Mouse (Mus musculus): ENCODE results near the gene Pde12.

The Pde12 gene

DNA sequence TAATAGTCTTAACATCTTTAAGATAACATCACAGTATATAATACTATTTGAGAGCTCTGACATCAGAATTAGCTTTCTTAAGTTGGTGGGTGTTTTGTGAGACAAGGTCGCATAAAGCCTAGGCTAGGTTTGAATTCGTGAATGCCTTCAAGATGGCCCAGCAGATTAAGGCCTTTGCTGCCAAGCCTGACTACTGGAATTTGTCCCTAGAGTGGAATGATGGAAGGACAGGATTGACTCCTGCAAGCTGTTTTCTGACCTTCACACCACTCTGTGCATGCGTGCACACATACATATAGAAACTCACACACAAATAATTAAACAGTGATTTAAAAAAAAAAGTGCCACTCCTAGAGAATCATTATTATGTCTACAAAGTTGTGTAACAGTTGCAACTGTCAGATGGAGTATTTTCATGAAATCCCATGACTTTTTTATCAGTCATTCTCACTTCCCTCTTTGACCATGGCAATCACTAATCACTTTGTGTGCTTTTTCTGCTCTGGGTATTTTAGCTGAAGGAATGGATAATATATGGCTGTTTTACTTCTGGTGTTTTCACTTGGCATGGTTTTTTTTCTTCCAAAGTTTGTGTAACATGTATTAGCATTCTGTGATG is 26.6 kb downstream of the Pde12 start:
- no peak for DNase-seq (ENCODE audit: low spot score in 2 of 2)

DNA sequence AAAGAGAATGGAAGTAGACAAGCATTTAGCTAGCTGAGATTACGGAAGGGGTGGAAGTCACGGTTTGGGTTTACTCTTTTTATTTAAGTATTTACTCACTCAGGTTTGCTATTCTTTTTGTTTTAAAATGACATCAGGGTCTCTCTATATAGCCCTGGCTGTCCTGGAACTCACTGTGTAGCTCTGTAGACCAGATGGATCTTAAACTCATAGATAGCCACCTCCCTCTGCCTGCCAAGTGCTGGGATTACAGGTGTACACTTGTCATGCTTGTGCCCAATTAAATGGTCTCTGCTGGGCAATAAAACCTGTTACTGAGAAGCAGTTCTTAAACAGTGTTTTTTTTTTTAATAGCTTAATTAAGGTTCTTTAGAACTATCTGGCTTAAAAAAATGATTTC is 29.7 kb downstream of the Pde12 start:
- no peak for DNase-seq (ENCODE audit: low spot score in 2 of 2)

GRCm38 (mm10) chr14:26639251-26639650 is 30.4 kb downstream of the Pde12 start:
- DNase-seq (ENCODE audit: low spot score in 2 of 2): no peak

GRCm38 (mm10) chr14:26638708-26639084 is 31.0 kb downstream of the Pde12 start:
- DNase-seq (ENCODE audit: low spot score in 2 of 2): peak in 1 of 2 experiments; percentile 33

DNA sequence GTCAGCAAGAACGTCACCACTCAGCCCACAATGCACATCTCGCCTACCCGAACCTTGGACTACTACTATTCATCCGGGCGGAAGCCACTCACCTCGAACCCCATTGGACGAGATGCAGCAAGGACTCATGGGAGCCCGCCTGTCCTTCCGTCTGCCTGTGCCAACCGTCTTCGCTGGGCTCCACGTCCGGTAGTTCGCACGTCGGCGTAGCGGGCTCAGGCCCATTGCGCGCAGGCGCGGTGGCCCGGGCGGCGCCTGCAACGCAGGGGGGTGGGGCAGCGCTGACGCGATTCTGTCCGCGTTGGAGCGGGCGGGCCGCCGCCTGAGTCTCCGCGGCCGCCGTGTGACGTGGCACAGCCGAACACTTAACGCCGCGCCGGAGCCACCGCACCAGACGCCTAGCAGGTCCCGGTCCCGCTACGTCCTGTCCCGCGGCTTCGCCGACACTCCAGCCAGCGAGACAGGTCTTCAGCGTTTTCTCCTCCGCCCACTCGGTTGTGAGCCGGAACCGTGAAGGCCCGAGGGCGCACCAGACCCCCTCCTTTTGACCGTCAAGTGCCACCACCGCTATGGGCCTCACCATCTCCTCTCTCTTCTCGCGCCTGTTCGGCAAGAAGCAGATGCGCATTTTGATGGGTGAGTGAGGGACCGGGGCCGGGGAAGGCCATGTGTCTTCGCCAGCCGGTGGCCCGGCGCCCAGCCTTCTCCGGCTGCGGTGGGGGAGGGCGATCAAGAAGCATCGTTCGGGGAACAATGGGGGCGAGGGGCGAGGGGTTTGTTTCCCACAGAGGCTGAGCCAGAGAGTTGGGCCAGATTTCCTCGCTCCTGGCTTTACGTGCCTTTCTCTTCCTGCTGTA is 31.6 kb downstream of the Pde12 start, which contains the start of gene Arf4:
Gene Arf4, plus strand, starts transcription at position 224 of the 857 bp plus-strand sequence.
- DNase-seq (ENCODE audit: low spot score in 2 of 2): peak; percentile 97 to 98

- DNase-seq (ENCODE audit: low spot score in 2 of 2): peak; percentile 10 to 18
These were observed 32.4 kb downstream of the Pde12 start for GRCm38 (mm10) chr14:26637025-26637850.

DNA sequence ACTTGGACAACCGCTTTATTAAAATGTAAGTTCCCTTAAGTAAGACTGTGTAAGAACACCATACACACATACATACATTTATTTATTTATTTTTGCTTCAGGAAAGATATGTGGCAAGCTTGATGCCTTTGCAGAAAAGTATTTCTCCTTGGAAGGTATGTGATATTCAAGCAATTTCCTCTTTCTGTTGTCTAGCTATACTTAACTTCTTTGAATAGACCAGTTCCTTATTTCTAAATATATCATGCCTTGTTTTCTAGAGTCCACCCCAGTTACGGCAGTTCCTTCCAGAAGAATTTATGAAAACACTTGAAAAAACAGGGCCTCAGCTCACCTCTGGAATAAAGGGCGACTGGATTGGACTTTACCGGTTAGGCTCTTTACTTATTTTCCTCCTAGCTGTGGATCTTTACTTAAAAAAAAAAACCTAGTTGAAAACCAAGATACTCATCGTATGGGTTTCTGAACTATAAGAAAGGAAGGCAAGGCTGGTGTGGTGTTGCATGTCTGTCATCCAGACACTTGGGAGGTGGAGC is 43.0 kb downstream of the Pde12 start:
- DNase-seq (ENCODE audit: low spot score in 2 of 2): no peak

DNA sequence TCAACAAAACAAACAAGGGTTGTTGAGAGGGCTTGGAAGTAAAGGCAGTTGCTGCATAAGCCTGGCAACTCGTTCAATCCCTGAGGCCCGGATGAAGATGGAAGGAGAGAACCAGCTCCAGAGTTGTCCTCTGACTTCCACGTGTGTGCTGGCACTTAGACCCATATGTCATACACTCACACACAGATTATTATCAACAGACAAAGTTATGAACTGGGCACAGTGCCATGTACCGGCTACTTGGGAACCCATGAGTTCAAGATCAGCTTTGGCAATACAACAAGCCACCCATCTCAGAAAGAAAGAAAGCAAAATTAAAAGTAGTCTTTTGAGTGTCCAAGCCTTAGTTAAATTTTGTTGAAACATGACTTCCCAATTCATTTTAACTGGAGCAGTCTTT is 44.4 kb downstream of the Pde12 start:
- DNase-seq (ENCODE audit: low spot score in 2 of 2): no peak

- DNase-seq (ENCODE audit: low spot score in 2 of 2): no peak
These were observed 59.0 kb downstream of the Pde12 start for GRCm38 (mm10) chr14:26610689-26611088.

All from frontal cortex, postnatal 14 days (tissue).